Mouse (Mus musculus) left cerebral cortex, adult 9 months (tissue): ENCODE measurements around the gene Cadm4.

Source experiments
- DNase-seq, 2 experiments: peaks; one replicate each; pipeline ENCODE4 v3.0.0; 2022; ENCODE audit warnings: low spot score in 2 of 2

The Cadm4 gene

DNA sequence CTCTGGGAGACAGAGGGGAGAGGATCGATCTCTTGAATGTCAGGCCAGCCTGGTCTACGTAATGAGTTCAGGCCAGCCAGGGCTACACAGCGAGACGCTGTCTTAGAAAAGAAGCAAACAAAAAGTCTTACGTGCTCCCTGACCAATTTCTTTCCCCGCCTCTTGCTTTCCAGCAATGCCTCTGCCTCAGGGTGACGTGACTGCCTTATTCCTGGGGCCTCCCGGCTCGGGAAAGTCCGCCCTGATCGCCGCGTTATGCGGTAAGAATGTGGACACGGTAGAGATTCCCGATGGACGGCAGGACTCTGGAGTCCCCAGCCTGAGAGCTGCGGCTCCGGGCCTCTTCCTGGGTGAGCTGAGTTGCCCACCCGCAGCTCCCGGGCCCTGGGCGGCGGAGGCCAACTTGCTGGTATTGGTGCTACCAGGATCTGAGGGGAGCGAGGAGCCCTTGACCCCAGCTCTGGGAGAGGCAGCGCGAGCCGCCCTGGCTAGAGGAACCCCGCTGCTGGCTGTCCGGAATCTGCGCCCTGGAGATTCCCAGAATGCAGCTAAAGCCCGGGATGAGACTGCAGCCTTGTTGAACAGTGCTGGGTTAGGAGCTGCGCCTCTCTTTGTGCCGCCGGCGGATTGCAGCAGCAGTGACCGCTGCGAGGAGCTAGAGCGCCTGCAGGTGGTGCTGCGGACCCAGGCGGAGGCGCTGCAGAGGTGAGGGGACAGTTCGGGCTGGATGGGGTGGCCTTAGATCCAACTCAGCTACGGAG lies 49.6 kb downstream of the Cadm4 start:
- peak in 1 of 2 experiments; percentile 76 for DNase-seq

- DNase-seq, result no peak
Observed at GRCm38 (mm10) chr7:24533031-24533571, 51.3 kb downstream of the Cadm4 start.

GRCm38 (mm10) chr7:24533806-24534205 lies 52.0 kb downstream of the Cadm4 start:
- DNase-seq, result no peak

DNA sequence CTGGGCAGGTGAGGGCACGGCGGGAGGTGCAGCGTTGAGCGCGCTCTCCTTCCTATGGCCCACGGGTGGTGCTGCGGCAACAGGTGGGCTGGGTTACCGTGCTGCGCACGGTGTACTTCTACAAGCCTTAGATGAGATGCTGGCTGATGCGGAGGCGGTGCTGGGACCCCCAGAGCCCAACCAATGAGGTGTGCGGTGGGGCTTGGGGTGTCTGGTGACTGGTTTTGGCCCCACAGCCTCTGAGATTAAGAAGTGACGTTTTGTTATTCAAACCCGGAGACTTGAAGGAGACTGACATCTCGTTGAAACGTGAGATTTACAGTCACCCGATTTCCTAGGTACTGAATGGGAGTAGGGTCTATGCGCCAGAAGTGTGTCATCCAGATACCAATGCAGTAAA lies 52.5 kb downstream of the Cadm4 start:
- DNase-seq, result no peak

DNA sequence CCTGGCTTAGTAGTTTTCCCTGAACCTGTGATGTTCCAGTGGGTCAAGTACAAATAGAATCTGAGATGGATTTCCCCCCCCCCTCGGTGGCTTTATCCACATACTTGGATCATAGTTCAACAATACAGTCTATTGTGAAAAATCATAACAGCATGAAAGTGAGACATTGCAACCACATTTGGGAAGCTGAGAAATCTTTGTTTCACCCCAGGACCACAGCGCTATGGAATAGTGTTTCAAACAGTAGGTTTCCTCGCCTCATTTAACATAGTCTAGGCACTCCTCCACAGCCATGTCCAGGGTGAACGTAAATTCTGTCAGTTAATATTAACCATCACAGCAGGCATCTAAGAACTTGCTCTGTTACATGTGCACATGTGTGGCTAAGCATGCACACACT lies 55.3 kb downstream of the Cadm4 start:
- DNase-seq, result no peak

DNA sequence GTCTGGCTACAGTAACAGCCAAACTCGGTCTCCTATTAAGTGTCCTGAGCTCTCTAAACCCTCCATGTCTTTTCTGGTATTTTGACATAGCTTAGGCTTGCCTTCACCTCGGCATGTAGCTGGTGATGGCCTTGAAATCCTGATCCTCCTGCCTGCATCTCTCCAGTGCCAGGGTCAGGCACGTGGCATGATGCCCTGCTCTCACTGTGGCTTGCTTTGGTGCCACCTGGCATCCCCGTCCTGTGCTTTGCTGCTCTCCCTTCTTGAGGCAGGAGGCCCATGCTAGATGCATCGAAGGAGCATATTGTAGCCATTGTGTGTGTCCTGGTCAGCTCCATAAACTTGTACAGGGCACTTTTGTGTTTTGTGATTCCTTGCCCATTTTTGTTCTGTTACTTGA lies 55.8 kb downstream of the Cadm4 start:
- DNase-seq, result no peak

- DNase-seq, result no peak
Observed at GRCm38 (mm10) chr7:24538154-24538553, 56.3 kb downstream of the Cadm4 start.

DNA sequence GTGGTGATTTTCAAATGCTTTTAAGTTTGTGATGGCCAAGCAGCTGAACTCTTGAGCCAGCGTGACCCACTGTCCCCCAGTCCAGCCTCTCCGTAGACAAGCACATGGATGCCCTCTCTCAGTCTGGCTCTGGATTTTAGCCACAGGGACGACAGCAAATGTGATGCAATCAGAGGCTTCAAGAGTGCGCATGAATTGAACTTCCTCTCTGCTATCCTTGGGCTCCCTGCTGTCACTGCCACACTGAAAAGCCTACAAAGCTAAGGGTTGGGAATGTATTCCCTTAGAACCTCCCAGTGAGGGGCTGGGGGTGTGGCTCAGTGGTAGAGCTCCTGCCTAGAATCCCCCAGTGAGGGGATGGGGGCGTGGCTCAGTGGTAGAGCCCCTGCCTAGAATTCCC lies 56.9 kb downstream of the Cadm4 start:
- DNase-seq, result no peak

DNA sequence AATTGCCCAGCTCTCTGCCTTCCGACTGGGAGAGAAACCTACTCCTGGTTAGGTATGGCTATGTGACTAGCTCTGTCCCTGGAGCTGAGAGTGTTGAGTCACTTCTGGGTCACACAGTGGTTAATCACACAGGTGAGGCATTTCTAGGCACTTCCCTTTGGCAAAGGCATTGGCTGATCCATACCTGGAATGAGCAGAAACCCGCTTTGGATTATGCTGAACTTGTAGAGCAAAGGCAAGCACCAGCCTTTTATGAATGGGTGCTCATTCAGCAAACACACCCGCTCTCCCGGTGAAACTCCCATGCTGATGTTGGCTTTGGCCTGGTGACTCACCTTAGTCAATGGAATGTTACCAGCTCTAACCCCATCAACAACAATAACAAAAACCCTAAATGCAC lies 57.9 kb downstream of the Cadm4 start:
- DNase-seq, result no peak

DNA sequence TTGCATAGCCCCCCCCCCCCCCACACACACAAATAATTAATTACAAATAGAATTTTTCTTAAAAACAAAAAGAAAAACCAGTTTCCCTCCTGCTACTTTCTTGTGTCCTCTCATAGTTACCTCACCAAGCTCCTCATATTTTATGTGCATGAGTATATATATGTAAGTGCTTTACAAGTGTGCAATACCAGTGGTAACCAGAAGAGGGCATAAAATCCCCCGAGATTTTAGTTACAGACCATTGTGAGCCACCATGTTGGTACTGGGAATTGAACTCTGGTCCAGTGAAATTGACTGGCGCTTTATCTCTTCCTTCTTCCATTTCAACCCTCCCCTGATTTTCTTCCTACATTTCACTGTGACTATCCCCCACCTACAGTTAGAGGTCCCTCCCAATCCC lies 62.7 kb downstream of the Cadm4 start:
- DNase-seq, result no peak

- no peak for DNase-seq
Observed at GRCm38 (mm10) chr7:24546068-24546614, 64.3 kb downstream of the Cadm4 start, which contains the start of the genes Pinlyp and Xrcc1. TSS of gene Pinlyp (minus strand) at chr7:24546118. TSS of gene Xrcc1 (plus strand) at chr7:24546289.

DNA sequence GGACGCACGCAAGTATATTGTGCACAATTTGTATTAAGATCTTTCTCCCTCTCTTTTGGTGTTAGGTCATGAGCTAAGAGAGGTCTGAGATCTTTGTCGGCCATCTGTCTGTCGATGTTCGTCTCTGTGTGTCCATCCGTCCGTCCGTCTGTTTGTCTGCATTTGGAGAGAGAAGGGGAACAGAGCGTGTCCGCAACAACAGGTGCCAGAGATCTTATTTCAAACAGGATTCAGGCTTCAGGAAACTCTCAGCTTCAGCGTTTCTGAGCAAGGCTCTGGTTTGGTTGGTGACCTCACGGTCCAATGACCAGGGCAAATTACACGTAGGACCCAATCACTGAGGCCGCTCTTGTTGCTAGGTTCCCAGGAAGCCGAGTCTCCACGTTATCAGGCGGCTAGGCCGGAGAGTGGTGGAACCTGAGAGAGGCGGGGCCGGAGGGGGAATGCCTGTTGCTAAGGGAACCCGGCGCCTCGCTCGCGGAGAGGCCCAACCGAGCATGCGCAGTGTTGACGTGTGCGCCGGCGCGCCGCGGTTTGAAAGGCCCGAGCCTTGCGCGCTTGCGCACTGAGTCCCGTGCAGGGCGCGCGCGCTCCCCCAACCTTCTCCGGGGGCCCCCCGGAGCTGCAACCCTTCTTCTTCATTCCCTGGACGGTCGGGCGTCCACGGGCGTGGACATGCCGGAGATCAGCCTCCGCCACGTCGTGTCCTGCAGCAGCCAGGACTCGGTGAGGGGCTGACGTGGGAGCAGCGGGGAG lies 65.0 kb downstream of the Cadm4 start:
- DNase-seq, result peak; percentile 98 to 99

DNA sequence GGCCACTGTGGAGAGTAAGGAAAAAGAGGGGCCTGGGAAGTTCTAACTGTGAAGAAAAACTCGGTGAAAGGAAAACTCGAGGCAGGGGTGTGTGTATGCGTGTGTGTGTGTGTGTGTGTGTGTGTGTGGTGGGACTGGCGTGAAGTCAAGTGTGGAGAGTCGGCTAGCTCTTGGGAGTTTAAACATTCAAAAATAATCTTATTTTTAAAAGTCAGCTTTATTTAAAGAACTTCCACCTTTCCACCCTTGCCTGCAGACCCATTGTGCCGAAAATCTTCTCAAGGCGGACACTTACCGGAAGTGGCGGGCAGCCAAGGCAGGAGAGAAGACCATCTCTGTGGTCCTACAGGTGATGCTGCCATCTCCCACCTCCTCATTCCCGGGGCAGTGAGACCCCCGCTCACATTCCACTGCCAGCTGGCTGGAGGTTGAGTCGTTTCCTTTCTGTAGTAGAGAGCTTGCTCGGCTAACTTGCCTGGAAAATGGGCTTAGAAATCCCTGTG lies 65.8 kb downstream of the Cadm4 start:
- DNase-seq, result no peak

DNA sequence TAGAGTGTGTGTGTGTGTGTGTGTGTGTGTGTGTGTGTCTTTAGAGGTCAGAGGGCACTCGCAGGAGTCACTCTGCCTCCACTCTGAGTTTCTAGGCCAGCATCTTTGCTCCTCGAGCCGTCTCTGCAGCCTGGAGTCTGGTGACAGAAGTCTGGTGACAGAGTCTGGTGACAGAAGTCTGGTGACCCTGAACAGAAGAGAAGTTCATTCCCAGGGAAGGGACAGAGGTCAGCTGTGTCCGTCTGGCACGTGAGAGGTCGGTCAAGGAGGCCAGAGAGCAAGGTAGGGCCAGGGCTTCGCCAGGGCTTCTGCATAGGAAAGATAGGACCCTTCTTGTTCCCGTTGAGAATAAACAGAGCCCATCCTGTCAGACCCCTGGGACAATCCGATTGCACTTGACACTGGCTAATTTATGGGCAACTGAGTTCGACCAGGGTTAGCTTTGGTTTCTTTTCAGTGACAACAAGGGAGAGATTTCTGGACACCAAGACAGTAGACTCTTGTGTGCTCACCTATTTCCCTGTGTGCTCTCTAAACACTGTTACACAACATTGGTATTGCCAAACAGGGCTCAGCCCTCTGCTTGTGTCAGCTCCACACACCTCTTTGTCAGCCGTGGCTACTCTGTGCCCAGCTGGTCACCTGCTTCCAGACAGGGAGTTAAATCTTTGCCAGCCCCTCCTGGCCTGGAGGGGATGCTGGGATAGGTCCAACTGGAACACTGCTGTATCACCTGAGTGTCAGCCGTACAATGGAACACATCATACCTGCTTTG lies 70.3 kb downstream of the Cadm4 start:
- no peak for DNase-seq
